Mouse (Mus musculus): ENCODE results near the gene Zfp937.
"Not testable (repeated sequence)": the region's sequence is repeated elsewhere in the genome, so short reads cannot be mapped to it uniquely, and the experiment has no call there.

The Zfp937 gene

DNA sequence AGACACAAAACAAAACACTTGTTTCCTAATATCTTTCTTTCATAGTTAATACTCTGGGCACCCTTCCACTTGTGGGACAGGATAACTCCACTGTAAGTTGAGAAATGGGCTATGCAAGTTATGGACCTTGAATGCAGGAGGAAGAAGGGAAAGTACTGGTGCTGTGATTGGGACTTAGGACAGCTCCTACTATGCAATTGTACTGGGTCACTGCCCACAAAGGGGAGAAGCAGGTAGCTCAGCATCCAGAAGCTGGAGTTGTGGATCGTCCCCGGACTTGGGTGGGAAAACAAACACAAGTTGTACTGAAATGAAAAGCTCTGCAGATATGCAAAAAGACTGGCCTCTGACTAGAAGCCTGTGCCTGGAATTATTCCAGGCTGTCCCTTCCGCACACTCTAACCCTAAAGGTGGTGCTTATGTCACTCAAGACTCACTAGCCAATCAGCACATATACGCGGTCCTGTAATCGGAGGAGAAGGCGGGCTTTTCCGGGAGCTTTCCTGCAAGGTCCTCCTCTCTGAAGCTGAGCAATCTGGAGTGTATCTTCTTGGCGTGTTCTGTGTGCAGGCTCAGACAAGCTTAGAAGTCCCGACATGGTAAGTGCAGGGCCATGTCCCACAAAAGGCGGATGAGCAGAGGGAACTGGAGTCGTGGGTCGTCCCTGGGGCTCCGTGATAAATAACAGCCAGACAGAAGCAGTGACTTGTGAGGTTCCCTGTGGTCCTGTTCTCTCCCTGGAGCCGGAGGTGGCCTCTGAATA is at the start of gene Zfp937:
Zfp937 (plus strand) TSS at position 474 of the 763 bp plus-strand sequence.
- DNase-seq = peak; percentile 52

DNA sequence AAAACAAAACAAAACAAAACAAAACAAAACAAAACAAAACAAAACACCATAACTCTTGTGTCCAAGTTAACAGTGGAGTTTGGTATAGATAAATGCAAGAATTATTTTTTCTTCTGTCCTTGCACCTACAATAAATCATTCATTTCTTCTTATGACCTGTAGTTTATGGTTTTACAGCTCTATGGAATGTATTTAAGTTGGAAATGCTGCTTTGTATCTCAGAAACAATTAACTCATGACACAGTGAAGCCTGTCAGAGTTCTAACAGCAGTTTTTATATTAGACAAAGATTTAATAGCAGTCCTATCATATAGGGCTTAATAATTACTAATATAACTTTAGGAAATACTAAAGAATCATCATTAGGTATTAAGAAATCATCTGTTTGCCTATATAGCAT is 44.0 kb upstream of the Zfp937 start:
- no peak for DNase-seq

DNA sequence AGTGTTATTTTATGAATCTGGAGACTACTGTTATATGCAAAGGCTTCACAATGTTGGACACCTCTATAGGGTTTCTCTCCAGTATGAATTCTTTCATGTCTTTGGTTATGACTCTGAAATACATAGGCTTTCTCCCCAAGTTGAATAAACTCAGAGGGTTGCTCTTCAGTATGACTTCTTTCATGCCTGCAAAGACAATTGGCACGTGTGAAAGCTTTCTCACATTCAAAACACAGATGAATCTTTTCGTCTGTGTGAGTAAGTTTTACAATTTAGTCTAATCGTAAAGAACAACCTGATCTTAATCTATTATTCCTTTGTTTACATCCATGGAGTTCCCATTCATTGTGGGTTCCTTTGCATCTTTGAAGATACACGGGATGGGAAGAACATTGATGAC is 38.3 kb upstream of the Zfp937 start, which contains the start of gene Gm10770:
Gm10770 (minus strand) TSS at position 101 of the 400 bp plus-strand sequence.
- DNase-seq = not testable (repeated sequence)

DNA sequence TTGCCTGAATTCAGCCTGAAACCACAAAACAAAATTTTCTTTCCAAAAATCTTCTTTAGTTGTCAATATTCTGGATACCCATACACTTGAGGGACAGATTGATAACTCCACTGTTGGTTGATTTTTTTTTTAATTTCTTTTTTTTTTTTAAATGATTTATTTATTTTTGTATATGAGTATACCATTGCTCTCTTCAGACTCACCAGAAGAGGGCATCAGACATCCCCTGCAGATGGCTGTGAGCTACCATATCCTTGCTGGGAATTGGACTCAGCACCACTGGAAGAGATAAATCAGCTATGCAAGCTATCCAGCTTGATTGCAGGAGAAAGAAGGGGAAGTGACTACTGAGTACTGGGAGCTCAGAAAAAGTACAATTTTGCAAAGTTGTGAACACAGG is 36.8 kb upstream of the Zfp937 start:
- DNase-seq = not testable (repeated sequence)

DNA sequence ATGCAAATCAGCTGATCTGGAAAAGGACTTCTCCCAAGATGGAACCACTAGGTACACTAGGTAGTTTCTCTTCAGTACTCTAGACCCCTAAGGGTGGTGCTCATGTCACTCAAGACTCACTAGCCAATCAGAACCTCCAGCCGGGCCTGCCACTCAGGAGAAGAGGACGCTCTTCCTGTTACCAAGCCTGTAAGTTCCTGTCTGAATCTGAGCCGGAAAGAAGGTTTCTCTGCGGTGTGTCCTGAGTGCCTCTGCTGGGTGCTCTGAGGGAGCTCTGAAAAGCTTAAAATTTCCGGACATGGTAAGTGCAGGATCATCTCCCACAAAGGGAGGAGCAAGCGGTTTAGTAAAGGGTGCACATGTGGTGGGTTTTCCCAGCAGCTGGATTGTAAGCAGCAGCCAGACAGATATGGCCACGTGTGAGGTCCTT is 36.3 kb upstream of the Zfp937 start, which contains the start of gene Gm14139:
Gm14139 (plus strand) TSS at position 186 of the 430 bp plus-strand sequence.
- not testable (repeated sequence) for DNase-seq

DNA sequence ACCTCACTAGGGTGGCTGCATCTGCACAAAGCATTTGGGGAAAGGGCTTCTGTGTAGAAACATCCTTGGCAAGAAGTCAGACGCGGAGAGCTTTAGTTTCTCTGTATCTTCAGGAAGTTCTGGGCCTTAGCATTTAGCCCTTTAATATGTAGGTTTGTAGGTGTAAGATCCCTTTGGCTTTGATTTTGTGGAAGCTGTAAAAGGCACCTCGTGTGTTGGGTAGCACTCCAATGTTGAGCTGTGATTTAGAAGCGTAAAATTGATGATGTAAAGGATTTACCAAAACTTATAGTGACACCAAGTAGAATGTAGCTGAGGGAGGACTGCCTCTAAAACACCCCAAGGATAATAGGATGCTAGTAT is 471 bp downstream of the Zfp937 start:
- DNase-seq = not testable (repeated sequence)

DNA sequence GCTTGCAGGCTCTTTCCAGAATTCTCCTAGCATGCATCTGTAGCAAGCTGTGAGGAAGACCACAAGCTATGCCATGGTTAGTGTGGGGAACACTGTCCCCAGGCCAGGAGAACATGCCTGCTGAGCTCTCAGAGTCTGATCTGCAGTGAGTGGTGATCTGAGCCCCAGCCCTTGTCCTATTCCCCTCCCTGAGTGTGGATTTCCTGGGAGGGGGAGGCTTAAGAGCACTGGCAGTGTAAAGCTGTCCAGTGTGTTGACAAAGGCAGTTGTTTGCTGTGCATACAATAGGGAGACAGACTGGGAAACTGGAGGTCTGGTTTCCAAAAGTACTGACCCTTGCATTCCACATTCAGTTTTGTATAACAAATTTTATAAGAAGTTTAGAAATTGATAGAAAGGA is 5.4 kb downstream of the Zfp937 start:
- not testable (repeated sequence) for DNase-seq

DNA sequence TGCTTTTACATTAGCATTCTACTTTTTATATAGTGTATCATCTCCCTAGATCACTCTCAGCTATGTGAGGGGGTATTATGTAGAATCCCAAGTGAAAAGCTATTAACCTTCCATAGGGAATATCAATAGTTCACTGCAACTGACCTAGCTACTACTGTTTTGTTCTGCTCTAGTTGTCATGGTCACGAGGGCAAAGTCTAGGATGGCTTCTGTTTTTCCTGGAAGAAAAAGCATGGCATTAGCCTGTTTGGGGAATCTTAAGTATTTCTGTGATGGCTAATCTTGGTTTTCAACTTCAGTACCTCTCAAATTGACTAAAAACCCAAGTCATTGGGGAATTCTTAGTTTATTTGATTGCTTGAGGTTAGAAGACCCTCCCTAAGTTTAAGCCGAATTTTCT is 25.3 kb downstream of the Zfp937 start:
- no peak for DNase-seq

DNA sequence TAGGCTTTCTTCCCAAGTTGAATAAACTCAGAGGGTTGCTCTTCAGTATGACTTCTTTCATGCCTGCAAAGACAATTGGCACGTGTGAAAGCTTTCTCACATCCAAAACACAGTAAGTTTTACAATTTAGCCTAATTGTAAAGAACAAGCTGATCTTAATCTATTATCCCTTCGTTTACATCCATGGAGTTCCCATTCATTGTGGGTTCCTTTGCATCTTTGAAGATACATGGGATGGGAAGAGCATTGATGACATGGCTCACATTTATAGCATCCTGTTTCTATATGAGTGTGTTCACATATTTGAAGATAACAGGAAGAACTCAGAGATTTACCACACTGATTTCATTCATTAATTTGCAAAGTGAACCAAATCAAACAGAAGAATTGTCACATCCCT is 37.6 kb downstream of the Zfp937 start, which contains the start of gene Gm21994:
Gm21994 (minus strand) TSS at position 101 of the 400 bp plus-strand sequence.
- DNase-seq = not testable (repeated sequence)

DNA sequence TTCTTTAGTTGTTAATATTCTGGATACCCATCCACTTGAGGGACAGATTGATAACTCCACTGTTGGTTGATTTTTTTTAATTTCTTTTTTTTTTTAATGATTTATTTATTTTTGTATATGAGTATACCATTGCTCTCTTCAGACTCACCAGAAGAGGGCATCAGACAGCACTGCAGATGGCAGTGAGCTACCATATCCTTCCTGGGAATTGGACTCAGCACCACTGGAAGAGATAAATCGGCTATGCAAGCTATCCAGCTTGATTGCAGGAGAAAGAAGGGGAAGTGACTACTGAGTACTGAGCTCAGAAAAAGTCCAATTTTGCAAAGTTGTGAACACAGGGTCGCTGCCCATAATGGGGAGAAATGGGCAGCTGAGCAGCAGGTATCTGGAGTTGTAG is 39.0 kb downstream of the Zfp937 start:
- not testable (repeated sequence) for DNase-seq

DNA sequence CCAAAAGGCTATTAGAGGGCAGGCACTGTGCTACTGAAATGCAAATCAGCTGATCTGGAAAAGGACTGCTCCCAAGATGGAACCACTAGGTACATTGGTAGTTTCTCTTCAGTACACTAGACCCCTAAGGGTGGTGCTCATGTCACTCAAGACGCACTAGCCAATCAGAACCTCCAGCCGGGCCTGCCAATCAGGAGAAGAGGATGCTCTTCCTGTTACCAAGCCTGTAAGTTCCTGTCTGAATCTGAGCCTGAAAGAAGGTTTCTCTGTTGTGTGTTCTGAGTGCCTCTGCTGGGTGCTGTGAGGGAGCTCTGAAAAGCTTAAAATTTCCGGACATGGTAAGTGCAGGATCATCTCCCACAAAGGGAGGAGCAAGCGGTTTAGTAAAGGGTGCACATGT is 39.4 kb downstream of the Zfp937 start, which contains the start of gene Gm14124:
Gm14124 (plus strand) TSS at position 227 of the 400 bp plus-strand sequence.
- not testable (repeated sequence) for DNase-seq
